Mouse (Mus musculus): ENCODE measurements around the gene Nobox. TPM values are rescaled to one million over a fixed set of nuclear protein-coding genes. Genes with fewer than 3 reads are reported as not detected.

Gene Nobox
- not detected for polyA plus RNA-seq (2017; shearing (Covaris generic))

GRCm38 (mm10) chr6:43309454-43309853, at the start of gene Nobox:
TSS of gene Nobox (minus strand) at chr6:43309554.

GRCm38 (mm10) chr6:43265363-43266041, 43.9 kb downstream of the Nobox start, which contains the start of gene Arhgef5:
TSS of gene Arhgef5 (plus strand) at chr6:43265582.

Other genes with a start within 250 kb of the Nobox start
- gene Olfr441, start 203.2 kb downstream of the Nobox start, polyA plus RNA-seq (2017; shearing (Covaris generic)) = not detected
- gene Olfr237-ps1, start 163.0 kb downstream of the Nobox start, polyA plus RNA-seq (2017; shearing (Covaris generic)) = 0.15 TPM
- gene Olfr437, start 146.3 kb downstream of the Nobox start, polyA plus RNA-seq (2017; shearing (Covaris generic)) = not detected
- not detected for gene Olfr13, start 137.4 kb downstream of the Nobox start, polyA plus RNA-seq (2017; shearing (Covaris generic))
- not detected for gene Olfr435, start 112.4 kb downstream of the Nobox start, polyA plus RNA-seq (2017; shearing (Covaris generic))
- not detected for gene Olfr434, start 96.5 kb downstream of the Nobox start, polyA plus RNA-seq (2017; shearing (Covaris generic))
- gene Olfr47, start 78.0 kb downstream of the Nobox start, polyA plus RNA-seq (2017; shearing (Covaris generic)) = not detected
- gene Arhgef5, start 44.0 kb downstream of the Nobox start, polyA plus RNA-seq (2017; shearing (Covaris generic)) = 0.37 TPM